Mouse (Mus musculus) embryonic facial prominence, embryonic 12.5 days (tissue): ENCODE data around the gene Gm28042. TPM values are rescaled to one million over a fixed set of nuclear protein-coding genes. Genes with fewer than 3 reads are reported as not detected.

Experiments
- ATAC-seq: fragments of 200-750 bp; cut with Nextera tagmentation; 2 replicates; pipeline ENCODE4 v1.8.0; 2017; ENCODE audit not compliant: insufficient number of reproducible peaks, insufficient read depth, low FRiP score, low TSS enrichment
- H3K27ac ChIP-seq: fragments of 300-500 bp; sonication (generic); 2 replicates; pipeline ENCODE4 v1.5.1; 2016; ENCODE audit warnings: mild to moderate bottlenecking
- H3K27me3 ChIP-seq: fragments of 300-500 bp; sonication (generic); 2 replicates; pipeline ENCODE4 v1.6.1; 2016; ENCODE audit warnings: mild to moderate bottlenecking, moderate library complexity
- H3K36me3 ChIP-seq: fragments of 300-500 bp; sonication (generic); 2 replicates; pipeline ENCODE4 v1.6.1; 2016; ENCODE audit warnings: mild to moderate bottlenecking
- H3K4me1 ChIP-seq: fragments of 300-500 bp; sonication (generic); 2 replicates; pipeline ENCODE4 v1.6.1; 2016
- H3K4me2 ChIP-seq: fragments of 300-500 bp; sonication (generic); replicated peaks from 2 replicates; pipeline ENCODE4 v1.6.1; 2016; ENCODE audit warnings: mild to moderate bottlenecking, moderate library complexity
- H3K4me3 ChIP-seq: fragments of 300-500 bp; sonication (generic); 2 replicates; pipeline ENCODE4 v1.5.1; 2016; ENCODE audit warnings: mild to moderate bottlenecking
- H3K9ac ChIP-seq: fragments of 300-500 bp; sonication (generic); 2 replicates; pipeline ENCODE4 v1.6.1; 2016; ENCODE audit warnings: mild to moderate bottlenecking, moderate library complexity
- H3K9me3 ChIP-seq: fragments of 300-500 bp; sonication (generic); 2 replicates; pipeline ENCODE4 v1.6.1; 2016; ENCODE audit warnings: mild to moderate bottlenecking, moderate library complexity
- WGBS: fragments of 180-500 bp; shearing (Covaris S2); methylation state at CpG from one replicate; pipeline ENCODE4 v1.1.7; 2016; 5-methylcytosine and 5-hydroxymethylcytosine counted together
- polyA plus RNA-seq: library from polyadenylated mRNA; unstranded; fragments of >200 nt; fragmentation: Nextera tagmentation; extraction: Ambion mirVana; gene quantifications from 2 replicates; pipeline ENCODE4 v1.2.1, GENCODE M21; 2016

Gm28042 gene
- polyA plus RNA-seq, 1 experiment from 2014 or later: 6.1 TPM

DNA sequence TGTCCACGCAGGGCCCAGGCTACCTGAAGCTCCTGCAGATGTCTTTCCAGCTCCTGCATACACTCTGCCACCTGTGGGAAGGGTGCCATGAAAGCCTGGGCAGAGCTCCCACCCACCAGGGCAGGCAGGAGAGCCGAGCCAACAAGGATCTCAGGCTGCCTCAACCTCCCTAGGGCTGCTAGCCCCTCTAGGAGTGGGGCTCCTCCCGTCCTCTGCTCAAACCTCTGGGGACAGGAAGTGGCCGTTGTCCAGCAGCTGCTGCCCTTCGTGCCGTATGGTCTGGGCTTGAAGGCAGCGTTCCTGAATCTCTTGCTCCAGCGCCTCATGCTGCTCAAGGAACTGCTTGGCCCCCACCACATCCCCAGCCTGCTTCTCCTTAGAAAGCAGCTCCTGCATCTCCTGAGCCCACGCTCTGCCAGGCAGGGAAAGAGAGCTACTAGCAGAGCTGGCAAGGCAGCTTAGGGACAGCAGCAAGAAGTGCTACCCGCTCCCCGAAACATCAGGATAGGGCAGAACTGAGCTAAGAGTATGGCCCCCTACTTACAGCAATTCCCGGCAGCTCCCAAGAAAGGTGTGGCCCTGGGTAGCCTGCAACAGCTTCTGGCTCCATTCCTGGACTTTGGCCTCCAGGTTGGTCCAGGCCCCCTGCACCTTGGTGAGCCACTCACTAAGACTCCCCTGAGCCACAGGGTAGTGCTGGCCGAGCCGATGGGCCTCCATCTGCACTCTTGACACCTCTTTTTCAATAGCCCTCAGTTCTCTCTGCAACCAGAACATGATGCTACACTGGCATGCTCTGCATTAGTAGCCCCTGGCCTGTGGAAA lies 19.4 kb downstream of the Gm28042 start:
- Histone ChIP-seq H3K27me3 (no peaks in the 10 kb centered on the region), H3K4me2 (no peak overlapping the region), H3K4me1 (peaks cover 12% of the 10 kb centered on the region; the same call in 1 of the 2 replicates), H3K27ac (no peak overlapping the region), H3K36me3 (peaks cover 7% of the 10 kb centered on the region), H3K9me3 (no peaks in the 10 kb centered on the region), H3K9ac (no peak overlapping the region), H3K4me3 (no peak overlapping the region)
- ATAC-seq: no peak
- WGBS: 56% methylated on average over 14 of the region's 14 CpGs

DNA sequence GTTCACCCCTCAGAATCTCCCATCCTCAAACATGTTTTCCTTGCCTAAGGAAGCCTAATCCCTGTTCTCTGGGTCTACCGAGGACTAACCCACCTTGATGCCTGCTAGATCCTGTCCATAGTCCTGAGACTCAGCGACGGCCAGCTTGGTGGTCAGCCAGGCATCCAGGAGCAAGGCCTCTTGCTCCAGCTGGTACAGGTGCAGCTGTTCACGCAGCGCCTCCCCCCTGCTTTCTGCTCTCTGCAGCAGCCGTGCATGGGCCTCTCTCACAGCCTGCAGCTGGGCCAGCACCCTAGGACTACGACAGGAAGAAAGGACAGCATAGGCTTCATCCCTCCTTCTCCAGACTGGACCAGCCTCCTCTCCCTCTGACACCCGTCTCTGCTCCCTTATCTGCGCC lies 20.9 kb downstream of the Gm28042 start:
- peaks cover 12% of the 10 kb centered on the region; the same call in 1 of the 2 replicates for H3K4me1 ChIP-seq
- WGBS: 76% methylated on average over 9 of the region's 9 CpGs
- H3K27me3 ChIP-seq: no peaks in the 10 kb centered on the region
- no peak overlapping the region for H3K9ac ChIP-seq
- H3K27ac ChIP-seq: no peak overlapping the region
- no peak for ATAC-seq
- H3K36me3 ChIP-seq: no peaks in the 10 kb centered on the region
- H3K4me3 ChIP-seq: no peak overlapping the region
- H3K4me2 ChIP-seq: no peak overlapping the region
- no peaks in the 10 kb centered on the region for H3K9me3 ChIP-seq

DNA sequence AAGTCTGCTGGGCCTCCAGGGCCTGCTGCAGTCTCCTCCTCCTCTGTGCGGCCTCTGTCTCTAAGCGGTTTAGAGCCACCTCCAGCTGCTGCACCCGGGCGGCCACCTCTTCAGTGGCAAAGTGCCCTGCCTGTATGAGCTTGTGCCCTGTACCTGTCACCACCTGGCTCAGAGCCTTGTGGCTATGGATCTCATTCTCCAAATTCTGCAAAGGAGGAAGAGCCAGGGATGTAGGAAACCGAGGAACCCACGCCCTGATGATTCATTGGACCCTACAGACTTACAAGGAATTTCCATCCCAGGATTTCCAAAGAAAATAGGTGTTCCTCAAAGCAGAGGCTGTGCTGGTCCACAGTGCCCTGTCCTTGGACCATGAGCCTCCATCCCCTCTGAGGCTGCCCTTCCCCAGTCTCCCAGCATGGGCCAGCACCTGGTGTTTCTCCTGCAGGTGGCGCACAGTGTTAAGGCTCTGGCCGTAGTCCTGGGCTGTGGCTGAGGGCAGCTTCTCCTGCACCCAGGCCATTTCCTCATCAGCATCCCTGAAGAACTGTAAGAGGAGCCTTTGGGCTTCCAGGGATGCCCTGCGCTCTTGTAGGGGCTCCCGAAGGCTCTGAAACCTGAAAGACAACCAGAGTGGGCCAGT lies 22.5 kb downstream of the Gm28042 start:
- H3K9me3 ChIP-seq: no peaks in the 10 kb centered on the region
- ATAC-seq: no peak
- H3K36me3 ChIP-seq: no peaks in the 10 kb centered on the region
- no peak overlapping the region for H3K9ac ChIP-seq
- H3K4me2 ChIP-seq: no peak overlapping the region
- H3K4me3 ChIP-seq: no peak overlapping the region
- WGBS: 56% methylated on average over 10 of the region's 10 CpGs
- no peaks in the 10 kb centered on the region for H3K27me3 ChIP-seq
- no peak overlapping the region for H3K27ac ChIP-seq
- H3K4me1 ChIP-seq: peaks cover 4% of the 10 kb centered on the region; the same call in 1 of the 2 replicates

DNA sequence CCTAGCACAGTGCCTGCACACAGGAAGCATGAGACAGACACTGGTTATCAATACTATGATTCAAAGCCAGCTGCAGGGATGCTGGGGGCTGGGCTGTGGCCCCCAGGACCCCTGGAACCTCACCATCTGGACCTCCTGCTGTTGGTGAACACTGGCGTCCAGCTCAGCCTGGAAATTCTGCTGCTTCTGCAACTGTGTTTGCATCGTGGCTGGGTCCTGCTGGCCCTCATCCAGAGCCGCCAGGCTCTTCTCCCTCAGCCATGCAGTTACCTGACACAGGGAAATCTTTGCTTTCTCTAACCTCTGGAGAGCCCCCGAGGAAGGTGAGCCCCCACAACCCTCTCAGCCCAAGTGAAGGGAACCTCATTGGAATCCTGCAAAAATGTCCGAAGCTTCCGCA lies 24.1 kb downstream of the Gm28042 start:
- Histone ChIP-seq H3K4me3 (no peak overlapping the region), H3K9ac (no peak overlapping the region), H3K4me2 (no peak overlapping the region), H3K9me3 (no peaks in the 10 kb centered on the region), H3K36me3 (no peaks in the 10 kb centered on the region), H3K4me1 (no peaks in the 10 kb centered on the region), H3K27me3 (no peaks in the 10 kb centered on the region), H3K27ac (no peak overlapping the region)
- ATAC-seq: no peak
- 67% methylated on average over 6 of the region's 6 CpGs for WGBS

DNA sequence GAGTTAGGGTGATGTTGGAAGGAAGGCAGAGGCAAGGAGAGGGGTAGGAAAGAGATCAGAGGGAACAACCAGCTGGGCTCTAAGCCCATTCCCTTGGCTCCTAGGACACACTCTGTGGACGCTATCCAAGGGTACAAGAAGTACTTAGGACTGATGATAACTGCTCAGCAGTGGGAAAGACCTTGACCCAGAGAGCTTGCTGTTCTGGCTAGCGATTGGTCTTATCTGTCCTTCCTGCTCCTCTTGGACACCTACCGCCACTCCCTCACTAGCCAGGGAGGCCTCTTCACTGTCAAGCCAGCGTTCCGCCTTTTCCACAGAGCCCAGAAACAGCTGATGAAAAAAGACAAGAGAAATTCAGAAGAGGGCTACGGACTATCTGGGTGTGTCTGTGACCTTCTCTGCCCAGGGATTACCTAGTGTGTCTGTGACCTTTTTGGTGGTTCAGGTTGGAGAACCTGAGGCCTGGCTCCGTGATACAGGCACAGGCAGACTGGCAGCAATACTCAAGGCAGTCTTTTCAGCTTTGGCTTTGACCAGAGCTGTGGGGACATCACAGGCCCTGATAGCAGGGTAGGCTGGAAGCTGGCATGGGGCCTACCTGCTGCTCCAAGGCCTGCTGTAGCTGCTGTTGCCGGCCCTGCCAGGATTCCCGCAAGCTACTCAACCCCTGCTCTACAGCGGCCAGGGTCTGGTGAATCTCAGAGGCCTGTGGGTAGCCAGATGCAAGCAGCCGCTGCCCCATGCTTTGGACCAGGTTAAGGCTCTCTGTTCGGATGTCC lies 27.7 kb downstream of the Gm28042 start:
- Histone ChIP-seq H3K4me1 (no peaks in the 10 kb centered on the region), H3K27me3 (no peaks in the 10 kb centered on the region), H3K27ac (no peak overlapping the region), H3K9ac (no peak overlapping the region), H3K9me3 (no peaks in the 10 kb centered on the region), H3K36me3 (no peaks in the 10 kb centered on the region), H3K4me3 (no peak overlapping the region), H3K4me2 (no peak overlapping the region)
- no peak for ATAC-seq
- 84% methylated on average over 12 of the region's 12 CpGs for WGBS

DNA sequence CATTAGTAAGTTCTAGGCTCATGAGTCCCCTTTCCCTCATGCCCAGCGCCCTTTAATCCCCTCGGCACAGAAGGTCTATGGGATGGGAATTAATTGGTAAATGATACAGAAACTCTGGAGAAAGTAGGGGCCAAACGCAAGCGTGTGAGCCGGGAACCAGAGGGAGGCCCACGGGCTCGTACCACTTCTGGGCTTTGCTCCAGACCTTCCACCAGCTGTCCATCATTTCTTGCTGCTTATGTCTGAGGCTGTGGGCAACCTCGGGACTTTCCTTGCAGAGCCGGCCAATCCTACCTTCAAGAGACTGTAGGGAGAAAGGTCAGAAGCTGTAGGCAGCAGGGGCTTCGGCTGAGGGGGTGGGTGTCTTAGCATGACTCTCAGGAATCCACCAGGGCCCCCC lies 28.6 kb downstream of the Gm28042 start:
- Histone ChIP-seq H3K27ac (no peak overlapping the region), H3K9me3 (no peaks in the 10 kb centered on the region), H3K4me1 (no peaks in the 10 kb centered on the region), H3K9ac (no peak overlapping the region), H3K36me3 (no peaks in the 10 kb centered on the region), H3K27me3 (no peaks in the 10 kb centered on the region), H3K4me2 (no peak overlapping the region), H3K4me3 (no peak overlapping the region)
- no peak for ATAC-seq
- 82% methylated on average over 10 of the region's 10 CpGs for WGBS

DNA sequence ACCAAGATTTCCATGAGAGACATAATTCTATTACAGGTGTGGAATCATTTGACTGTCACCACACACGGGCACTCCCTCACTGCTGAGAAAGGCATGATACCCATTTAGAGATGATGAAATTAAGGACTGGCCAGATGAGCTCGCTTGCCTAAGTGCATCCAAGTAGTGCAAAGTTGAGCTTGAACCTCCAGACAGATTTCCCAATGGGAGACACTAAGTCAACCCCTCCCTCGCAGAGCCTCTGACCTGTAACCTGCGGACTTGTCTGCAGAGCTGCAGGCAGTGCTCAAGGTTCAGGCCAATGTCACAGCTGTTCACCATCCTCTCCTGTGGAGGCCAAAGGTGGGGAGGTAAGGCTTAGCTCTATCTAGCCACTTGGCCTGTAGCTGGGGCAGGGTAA lies 31.5 kb downstream of the Gm28042 start:
- Histone ChIP-seq H3K36me3 (no peaks in the 10 kb centered on the region), H3K4me3 (no peak overlapping the region)
- 76% methylated on average over 4 of the region's 4 CpGs for WGBS

DNA sequence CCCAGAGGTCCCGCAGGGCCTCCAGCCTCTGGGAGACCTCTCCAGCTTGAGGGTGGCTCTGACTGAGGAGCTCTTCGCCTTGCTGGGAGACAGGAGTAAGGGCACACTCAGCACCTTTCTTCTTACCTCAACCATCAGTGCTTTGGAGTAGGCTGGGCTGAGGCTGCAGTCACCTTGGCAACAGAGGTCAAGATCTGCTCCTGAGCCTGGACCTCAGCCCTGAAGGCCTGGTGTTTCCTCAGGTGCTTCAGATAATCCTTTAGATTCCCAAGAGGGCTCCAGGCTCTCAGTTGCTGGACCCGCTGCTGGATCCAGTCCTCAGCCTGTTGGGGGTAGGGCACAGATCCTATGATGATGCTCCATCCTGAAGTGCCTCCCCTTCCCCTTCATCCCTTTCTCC lies 32.2 kb downstream of the Gm28042 start:
- Histone ChIP-seq H3K36me3 (no peaks in the 10 kb centered on the region), H3K27ac (no peak overlapping the region), H3K9ac (no peak overlapping the region), H3K27me3 (no peaks in the 10 kb centered on the region), H3K4me2 (no peak overlapping the region), H3K9me3 (no peaks in the 10 kb centered on the region), H3K4me3 (no peak overlapping the region), H3K4me1 (no peaks in the 10 kb centered on the region)
- no peak for ATAC-seq
- 88% methylated on average over 3 of the region's 3 CpGs for WGBS

More for the DNA sequence above, 31.5 kb downstream of the Gm28042 start:
- Histone ChIP-seq H3K4me2 (no peak overlapping the region), H3K9ac (no peak overlapping the region), H3K4me1 (no peaks in the 10 kb centered on the region), H3K27me3 (no peaks in the 10 kb centered on the region), H3K9me3 (no peaks in the 10 kb centered on the region), H3K27ac (no peak overlapping the region)
- no peak for ATAC-seq

DNA sequence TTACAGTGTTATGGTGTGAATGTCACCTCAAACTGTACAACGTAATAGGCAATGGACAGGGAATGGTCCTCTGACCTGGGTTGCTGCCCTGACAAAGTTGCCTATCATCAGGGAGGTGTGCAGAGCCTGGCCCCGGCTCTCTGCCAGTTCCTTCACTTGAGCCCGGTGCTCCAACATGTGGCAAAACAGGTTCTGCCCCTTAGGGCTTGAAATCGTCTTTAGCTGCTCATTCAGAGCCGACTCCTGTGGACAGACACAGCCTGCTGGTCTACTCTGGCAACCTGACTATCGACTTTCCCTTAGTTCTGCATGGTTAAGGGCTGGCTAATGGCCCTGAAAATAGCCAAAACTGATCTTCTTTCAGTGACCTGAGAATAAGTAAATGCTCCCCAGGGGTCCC lies 32.9 kb downstream of the Gm28042 start:
- Histone ChIP-seq H3K4me3 (no peak overlapping the region), H3K9me3 (no peaks in the 10 kb centered on the region), H3K4me1 (no peaks in the 10 kb centered on the region), H3K36me3 (no peaks in the 10 kb centered on the region), H3K4me2 (no peak overlapping the region), H3K27ac (no peak overlapping the region), H3K27me3 (no peaks in the 10 kb centered on the region), H3K9ac (no peak overlapping the region)
- WGBS: 53% methylated on average over 6 of the region's 6 CpGs
- ATAC-seq: no peak

DNA sequence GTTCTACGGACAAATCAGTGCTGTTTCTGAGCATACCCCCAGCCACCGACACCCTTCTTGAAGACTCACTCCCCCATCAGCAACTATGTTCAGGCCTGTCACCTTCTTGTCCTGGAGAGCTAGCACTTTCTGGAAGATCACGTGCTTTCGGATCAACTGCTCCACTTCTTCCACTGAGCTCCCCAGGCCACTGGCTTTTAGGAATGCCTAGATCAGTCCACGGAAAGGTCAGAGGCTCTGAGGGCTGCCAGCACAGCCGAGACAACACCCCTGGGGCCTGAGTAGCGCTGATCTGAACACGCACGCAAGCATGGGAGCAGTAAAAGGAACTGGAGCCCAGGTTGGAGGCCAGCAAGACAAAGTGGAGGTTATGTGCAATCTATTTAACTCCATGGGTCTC lies 33.4 kb downstream of the Gm28042 start:
- Histone ChIP-seq H3K36me3 (no peaks in the 10 kb centered on the region), H3K4me2 (no peak overlapping the region), H3K4me3 (no peak overlapping the region), H3K9me3 (no peaks in the 10 kb centered on the region), H3K27me3 (no peaks in the 10 kb centered on the region), H3K4me1 (no peaks in the 10 kb centered on the region), H3K9ac (no peak overlapping the region), H3K27ac (no peak overlapping the region)
- no peak for ATAC-seq
- WGBS: 61% methylated on average over 9 of the region's 9 CpGs

DNA sequence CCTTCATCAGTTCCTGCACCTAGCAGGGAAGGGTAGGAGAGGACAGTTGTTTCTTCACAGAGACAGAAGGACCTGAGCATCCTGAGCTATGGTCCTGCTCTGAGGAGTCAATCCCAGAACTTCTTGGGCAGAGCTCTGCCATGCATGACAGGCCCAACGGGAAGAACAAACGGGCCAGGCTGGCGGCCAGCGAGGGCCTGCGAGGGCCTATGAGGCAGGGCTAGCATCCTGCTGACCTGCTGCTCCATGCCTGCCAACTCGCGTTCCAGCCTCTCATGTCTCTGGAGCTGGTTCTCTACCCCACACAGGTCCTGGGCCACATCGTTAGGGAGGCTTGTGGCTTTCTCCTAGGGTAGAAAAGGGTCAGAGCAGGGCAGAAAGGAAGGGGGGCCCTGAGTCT lies 35.0 kb downstream of the Gm28042 start:
- Histone ChIP-seq H3K4me3 (no peak overlapping the region), H3K9me3 (no peaks in the 10 kb centered on the region), H3K27me3 (no peaks in the 10 kb centered on the region), H3K27ac (no peak overlapping the region), H3K36me3 (no peaks in the 10 kb centered on the region), H3K4me1 (no peaks in the 10 kb centered on the region), H3K4me2 (no peak overlapping the region), H3K9ac (no peak overlapping the region)
- ATAC-seq: no peak
- 83% methylated on average over 8 of the region's 8 CpGs for WGBS
